Mouse (Mus musculus) forebrain, embryonic 12.5 days (tissue): Measurements from ENCODE around the gene Pkd2l1. TPM values are rescaled to one million over a fixed set of nuclear protein-coding genes. Genes with fewer than 3 reads are reported as not detected.

ENCODE experiments used
- ATAC-seq: fragments of 200-750 bp; cut with Nextera tagmentation; 2 replicates; pipeline ENCODE4 v1.8.0; 2017; ENCODE audit warnings: moderate TSS enrichment; ENCODE audit not compliant: low FRiP score
- H3K27ac ChIP-seq: fragments of 300-500 bp; sonication (generic); 2 replicates; pipeline ENCODE4 v1.5.1; 2016; ENCODE audit warnings: mild to moderate bottlenecking
- H3K27me3 ChIP-seq: fragments of 300-500 bp; sonication (generic); 2 replicates; pipeline ENCODE4 v1.6.1; 2016; ENCODE audit warnings: mild to moderate bottlenecking
- H3K36me3 ChIP-seq: fragments of 300-500 bp; sonication (generic); replicated peaks from 2 replicates; pipeline ENCODE4 v1.6.1; 2016; ENCODE audit warnings: mild to moderate bottlenecking
- H3K4me1 ChIP-seq: fragments of 300-500 bp; sonication (generic); 2 replicates; pipeline ENCODE4 v1.6.1; 2016
- H3K4me2 ChIP-seq: fragments of 300-500 bp; sonication (generic); 2 replicates; pipeline ENCODE4 v1.6.1; 2016; ENCODE audit warnings: mild to moderate bottlenecking, moderate library complexity
- H3K4me3 ChIP-seq: fragments of 300-500 bp; sonication (generic); replicated peaks from 2 replicates; pipeline ENCODE4 v1.5.1; 2016; ENCODE audit warnings: mild to moderate bottlenecking
- H3K9ac ChIP-seq: fragments of 300-500 bp; sonication (generic); 2 replicates; pipeline ENCODE4 v1.6.1; 2016; ENCODE audit warnings: mild to moderate bottlenecking
- H3K9me3 ChIP-seq: fragments of 300-500 bp; sonication (generic); 2 replicates; pipeline ENCODE4 v1.6.1; 2016
- WGBS: fragments of 180-500 bp; shearing (Covaris S2); methylation state at CpG from one replicate; pipeline ENCODE4 v1.1.7; 2016; 5-methylcytosine and 5-hydroxymethylcytosine counted together
- polyA plus RNA-seq: library from polyadenylated mRNA; unstranded; fragments of >200 nt; fragmentation: Nextera tagmentation; extraction: Ambion mirVana; gene quantifications from 2 replicates; pipeline ENCODE4 v1.2.1, GENCODE M21; 2016

Pkd2l1 gene
- polyA plus RNA-seq: 0.19 and 0.36 TPM in 2 replicates

DNA sequence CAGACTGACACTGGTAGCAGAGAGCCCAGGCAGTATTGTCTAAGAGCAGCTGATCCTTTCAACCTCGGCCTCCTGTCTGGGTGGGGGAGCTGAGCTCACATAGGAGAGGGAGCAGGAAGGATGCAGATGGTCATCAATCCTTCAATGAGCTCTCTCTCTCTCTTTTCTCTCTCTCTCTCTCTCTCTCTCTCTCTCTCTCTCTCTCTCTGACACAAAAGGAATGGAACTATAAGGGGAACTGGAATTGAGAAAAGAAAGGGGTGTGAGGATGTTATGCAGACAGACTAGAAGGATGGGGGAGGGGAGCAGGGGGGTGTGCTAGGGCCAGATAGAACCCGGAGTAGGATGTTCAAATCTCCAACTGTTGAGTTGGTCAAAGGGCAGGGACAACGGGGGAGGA lies at the start of gene Pkd2l1:
Pkd2l1 (minus strand) TSS at position 101 of the 400 bp plus-strand sequence.
- Histone ChIP-seq H3K9me3 (no peaks in the 10 kb centered on the region), H3K27me3 (no peaks in the 10 kb centered on the region), H3K4me3 (no peak within 1 kb of the TSS), H3K4me2 (no peak within 1 kb of the TSS), H3K36me3 (no peaks in the 10 kb centered on the region), H3K9ac (no peak within 1 kb of the TSS), H3K4me1 (0 out of 2 replicates have a peak, but pooled peaks cover 3% of the 10 kb centered on the region), H3K27ac (no peak within 1 kb of the TSS)
- no peak for ATAC-seq
- 36% methylated on average over 3 of the region's 3 CpGs for WGBS

DNA sequence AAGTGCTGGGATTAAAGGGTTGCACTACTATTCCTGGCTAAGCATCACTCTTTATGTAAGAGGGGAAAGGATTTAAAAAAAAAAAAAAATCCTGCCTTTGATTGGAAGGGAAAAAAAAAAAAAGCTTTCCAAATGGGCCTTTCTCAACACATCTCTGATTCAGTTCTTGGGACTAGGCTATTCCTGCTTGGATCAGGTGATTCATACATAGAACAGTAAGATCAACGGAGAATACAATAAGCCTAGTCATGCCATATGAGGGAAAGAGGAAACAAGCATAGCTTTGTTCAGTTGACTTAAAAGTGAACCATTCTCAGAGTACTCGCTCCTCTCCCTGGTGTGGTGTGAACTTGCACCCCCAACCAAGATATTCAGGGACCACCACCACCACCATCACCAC lies 46.7 kb upstream of the Pkd2l1 start:
- Histone ChIP-seq H3K9ac (no peak overlapping the region), H3K36me3 (no peaks in the 10 kb centered on the region), H3K4me3 (no peak overlapping the region), H3K4me1 (peaks cover 4% of the 10 kb centered on the region; the same call in 1 of the 2 replicates), H3K4me2 (no peak overlapping the region), H3K27me3 (no peaks in the 10 kb centered on the region), H3K9me3 (no peaks in the 10 kb centered on the region), H3K27ac (no peak overlapping the region)
- WGBS: 86% methylated on average over 2 of the region's 2 CpGs
- no peak for ATAC-seq

DNA sequence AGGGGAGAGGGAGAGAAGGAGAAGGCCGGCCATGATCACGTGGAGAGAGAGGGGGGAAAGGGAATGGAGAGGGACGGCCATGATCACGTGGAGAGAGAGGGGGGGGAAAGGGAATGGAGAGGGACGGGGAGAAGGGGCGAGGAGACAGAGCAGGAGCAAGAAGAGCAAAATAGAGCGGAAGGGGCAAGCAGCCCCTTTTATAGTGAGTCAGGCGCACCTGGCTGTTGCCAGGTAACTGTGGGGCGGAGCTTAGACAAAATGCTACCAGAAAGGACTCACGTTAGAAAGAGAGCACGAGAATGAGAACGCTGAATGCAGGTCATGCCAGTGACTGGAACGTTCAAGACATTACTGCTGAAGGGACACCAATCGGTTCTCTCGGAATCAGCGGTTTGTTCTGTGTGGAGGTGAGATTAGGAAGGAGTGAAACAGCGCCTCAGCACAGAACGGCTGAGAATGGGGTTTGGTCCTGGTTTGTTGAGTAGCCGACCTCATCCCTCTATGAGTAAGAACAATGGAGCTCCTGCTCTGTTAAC lies 45.3 kb upstream of the Pkd2l1 start:
- Histone ChIP-seq H3K9ac (no peak overlapping the region), H3K4me3 (peak overlapping the region; percentile 8), H3K9me3 (no peaks in the 10 kb centered on the region), H3K36me3 (no peaks in the 10 kb centered on the region), H3K4me2 (peak overlapping the region; percentile 37), H3K27me3 (no peaks in the 10 kb centered on the region), H3K27ac (no peak overlapping the region), H3K4me1 (peaks cover 4% of the 10 kb centered on the region; the same call in 1 of the 2 replicates)
- 19% methylated on average over 19 of the region's 19 CpGs for WGBS
- ATAC-seq: no peak

DNA sequence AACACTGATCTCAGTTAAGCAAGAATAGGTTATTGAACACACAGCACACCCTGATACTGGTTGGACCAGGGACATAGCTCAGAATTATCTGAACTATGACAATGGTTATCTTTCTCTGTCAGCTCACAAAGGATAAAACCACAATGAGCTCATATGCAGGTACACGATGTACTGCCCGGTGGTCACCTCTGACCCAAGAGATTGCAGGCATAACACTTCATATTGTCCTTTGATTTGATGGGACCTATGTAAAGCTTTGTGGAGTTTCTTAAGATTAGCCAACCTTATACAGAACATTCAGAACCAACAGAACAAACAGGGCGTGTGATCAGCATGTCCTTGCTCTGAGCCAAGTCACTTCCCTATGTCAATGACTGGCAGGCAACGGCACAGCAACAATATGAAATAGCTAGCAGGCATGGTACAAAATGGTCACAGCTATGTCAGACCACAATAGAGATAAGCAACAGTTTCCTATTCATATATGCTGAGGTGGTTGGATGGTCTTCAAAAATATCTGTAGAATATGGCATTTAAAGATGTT lies 39.4 kb upstream of the Pkd2l1 start:
- no peaks in the 10 kb centered on the region for H3K9me3 ChIP-seq
- ATAC-seq: no peak
- no peak overlapping the region for H3K4me2 ChIP-seq
- H3K9ac ChIP-seq: no peak overlapping the region
- H3K27me3 ChIP-seq: no peaks in the 10 kb centered on the region
- 88% methylated on average over 4 of the region's 4 CpGs for WGBS
- H3K4me3 ChIP-seq: no peak overlapping the region
- no peaks in the 10 kb centered on the region for H3K36me3 ChIP-seq
- H3K4me1 ChIP-seq: no peaks in the 10 kb centered on the region
- H3K27ac ChIP-seq: no peak overlapping the region

DNA sequence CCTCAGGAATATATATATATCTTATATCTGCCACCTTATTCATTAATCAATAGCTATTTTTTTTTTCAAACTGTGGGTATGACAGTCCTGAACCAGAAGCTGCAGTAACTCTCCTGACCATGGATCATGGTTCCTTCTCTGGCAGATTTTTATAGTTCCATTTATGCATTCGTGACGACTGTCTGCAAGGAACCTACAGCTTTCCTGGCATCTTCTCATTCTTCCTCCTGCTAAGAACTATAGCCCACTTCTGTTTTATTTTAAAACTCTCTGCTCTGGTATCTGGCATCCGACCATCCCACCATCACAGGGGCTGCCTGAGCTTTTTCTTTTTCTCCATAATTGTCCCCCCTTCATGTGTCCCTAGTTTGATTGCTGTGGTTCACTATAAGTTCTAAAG lies 38.0 kb upstream of the Pkd2l1 start:
- 84% methylated on average over 3 of the region's 3 CpGs for WGBS

DNA sequence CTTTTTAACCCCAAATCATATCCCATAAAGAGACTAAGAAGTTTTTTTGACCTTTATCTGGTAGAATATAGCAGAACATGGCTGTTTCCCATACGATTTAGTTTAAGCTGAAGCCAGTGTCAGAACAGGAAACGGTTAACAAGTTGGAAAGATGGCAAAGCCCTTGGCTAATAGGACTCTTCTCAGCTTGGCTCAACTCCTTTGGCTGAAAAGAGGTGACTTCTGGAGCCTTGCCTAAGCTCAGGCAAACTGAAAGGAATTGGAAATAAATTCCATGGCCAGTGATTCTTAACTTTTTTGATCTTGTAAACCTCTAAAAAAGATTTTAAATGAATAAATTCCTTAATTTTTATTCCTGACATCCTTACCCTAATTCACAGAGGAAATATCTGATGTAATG lies 37.5 kb upstream of the Pkd2l1 start:
- H3K27ac ChIP-seq: no peak overlapping the region
- H3K4me1 ChIP-seq: no peaks in the 10 kb centered on the region
- no peak for ATAC-seq
- 68% methylated on average over 2 of the region's 2 CpGs for WGBS
- no peaks in the 10 kb centered on the region for H3K36me3 ChIP-seq
- no peak overlapping the region for H3K9ac ChIP-seq
- H3K4me3 ChIP-seq: no peak overlapping the region
- H3K27me3 ChIP-seq: no peaks in the 10 kb centered on the region
- no peak overlapping the region for H3K4me2 ChIP-seq
- H3K9me3 ChIP-seq: no peaks in the 10 kb centered on the region

More for the DNA sequence above, 38.0 kb upstream of the Pkd2l1 start:
- no peak overlapping the region for H3K4me2 ChIP-seq
- H3K9me3 ChIP-seq: no peaks in the 10 kb centered on the region
- H3K9ac ChIP-seq: no peak overlapping the region
- H3K27me3 ChIP-seq: no peaks in the 10 kb centered on the region
- no peak for ATAC-seq
- no peaks in the 10 kb centered on the region for H3K36me3 ChIP-seq
- H3K4me3 ChIP-seq: no peak overlapping the region
- H3K27ac ChIP-seq: no peak overlapping the region
- H3K4me1 ChIP-seq: no peaks in the 10 kb centered on the region

DNA sequence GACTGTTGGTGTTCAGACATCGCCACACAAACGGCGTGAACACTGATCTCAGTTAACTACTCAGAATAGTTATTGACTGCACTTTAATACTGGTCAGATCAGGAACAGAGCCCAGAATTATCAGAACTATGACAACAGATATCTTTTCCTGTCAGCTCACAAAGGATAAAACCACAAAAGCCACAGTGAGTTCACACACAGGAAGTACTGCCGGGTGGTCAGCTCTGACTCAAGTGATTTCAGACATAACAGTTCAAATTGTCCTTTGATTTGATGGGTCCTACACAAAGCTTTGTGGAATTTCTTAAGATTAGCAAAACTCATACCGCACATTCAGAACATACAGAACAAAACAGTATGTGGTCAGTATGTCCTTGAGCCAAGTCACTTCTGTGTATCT lies 33.5 kb upstream of the Pkd2l1 start:
- ATAC-seq: no peak
- Histone ChIP-seq H3K4me1 (no peaks in the 10 kb centered on the region), H3K4me3 (no peak overlapping the region), H3K27ac (no peak overlapping the region), H3K27me3 (no peaks in the 10 kb centered on the region), H3K4me2 (no peak overlapping the region), H3K36me3 (no peaks in the 10 kb centered on the region), H3K9ac (no peak overlapping the region), H3K9me3 (no peaks in the 10 kb centered on the region)
- 94% methylated on average over 5 of the region's 5 CpGs for WGBS

DNA sequence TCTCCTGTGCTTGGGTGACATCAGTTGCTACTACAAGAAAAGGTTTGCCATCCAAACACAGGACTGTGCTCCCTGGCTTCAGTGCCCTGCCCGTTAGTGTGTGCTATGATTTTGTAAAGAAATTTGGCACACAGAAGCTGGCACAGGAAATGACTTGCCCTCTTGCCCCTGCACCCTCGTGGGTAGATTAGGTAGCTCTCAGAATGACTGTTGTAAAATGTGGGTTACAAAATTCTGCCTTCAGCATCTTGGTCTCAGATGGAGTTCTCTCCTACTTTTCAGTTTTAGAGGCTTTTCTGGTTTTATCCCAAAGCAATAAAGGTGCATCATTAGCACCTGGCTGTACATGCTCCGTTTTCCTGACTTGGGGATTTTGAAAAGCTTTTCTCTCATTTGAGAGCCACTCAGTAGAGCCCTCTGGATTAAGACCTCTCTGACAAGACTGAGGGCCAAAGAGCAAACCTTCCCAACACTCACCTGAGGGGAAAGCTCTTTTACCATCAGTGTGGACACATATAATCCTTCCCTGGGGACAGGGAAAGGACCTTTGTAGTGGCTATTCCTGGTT lies 25.8 kb upstream of the Pkd2l1 start:
- 71% methylated on average over 3 of the region's 3 CpGs for WGBS
- Histone ChIP-seq H3K9ac (no peak overlapping the region), H3K4me2 (no peak overlapping the region), H3K4me3 (no peak overlapping the region), H3K27me3 (no peaks in the 10 kb centered on the region), H3K36me3 (no peaks in the 10 kb centered on the region), H3K4me1 (no peaks in the 10 kb centered on the region), H3K9me3 (no peaks in the 10 kb centered on the region), H3K27ac (no peak overlapping the region)
- ATAC-seq: no peak

DNA sequence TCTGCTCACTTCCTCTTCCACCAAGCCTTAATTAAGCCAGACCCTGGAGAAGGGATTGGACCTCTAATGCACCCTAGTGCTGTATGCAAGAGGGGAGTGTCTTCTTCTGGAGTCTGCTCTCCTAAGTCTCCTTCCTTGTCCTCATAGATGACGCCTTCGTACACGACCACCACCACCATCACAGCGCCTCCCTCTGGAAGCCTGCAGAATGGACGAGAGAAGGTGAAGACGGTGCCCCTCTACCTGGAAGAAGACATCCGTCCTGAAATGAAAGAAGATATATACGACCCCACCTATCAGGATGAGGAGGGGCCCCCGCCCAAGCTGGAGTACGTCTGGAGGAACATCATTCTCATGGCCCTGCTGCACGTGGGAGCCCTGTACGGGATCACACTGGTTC lies 23.0 kb upstream of the Pkd2l1 start:
- Histone ChIP-seq H3K4me3 (no peak overlapping the region), H3K27ac (no peak overlapping the region), H3K9ac (no peak overlapping the region), H3K36me3 (no peaks in the 10 kb centered on the region), H3K9me3 (no peaks in the 10 kb centered on the region), H3K4me2 (no peak overlapping the region), H3K27me3 (no peaks in the 10 kb centered on the region), H3K4me1 (no peaks in the 10 kb centered on the region)
- 73% methylated on average over 12 of the region's 12 CpGs for WGBS
- no peak for ATAC-seq

DNA sequence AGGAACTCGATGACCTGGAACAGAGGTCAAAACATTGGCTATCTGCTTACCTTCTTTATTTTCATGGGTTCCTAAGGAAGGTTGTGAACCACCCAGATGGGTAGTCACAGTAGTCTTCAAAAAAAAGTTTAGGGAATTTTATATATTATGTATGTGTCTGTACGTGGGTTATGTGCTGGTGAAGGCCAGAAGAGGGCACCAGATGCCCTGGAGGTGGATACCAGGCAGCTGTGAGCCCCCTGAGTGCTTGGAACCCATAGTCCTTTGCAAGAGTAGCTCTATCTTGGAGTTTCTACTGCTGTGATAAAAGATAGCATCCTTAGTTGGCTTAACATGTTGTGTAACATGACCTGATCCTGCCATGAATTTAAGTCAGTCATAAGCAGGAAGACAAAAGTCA lies 14.8 kb upstream of the Pkd2l1 start:
- Histone ChIP-seq H3K9ac (no peak overlapping the region), H3K4me2 (no peak overlapping the region), H3K27me3 (no peaks in the 10 kb centered on the region), H3K36me3 (no peaks in the 10 kb centered on the region), H3K9me3 (0 out of 2 replicates have a peak, but pooled peaks cover 3% of the 10 kb centered on the region), H3K4me1 (no peaks in the 10 kb centered on the region), H3K4me3 (no peak overlapping the region), H3K27ac (no peak overlapping the region)
- WGBS: 75% methylated on average over 2 of the region's 2 CpGs
- ATAC-seq: no peak

DNA sequence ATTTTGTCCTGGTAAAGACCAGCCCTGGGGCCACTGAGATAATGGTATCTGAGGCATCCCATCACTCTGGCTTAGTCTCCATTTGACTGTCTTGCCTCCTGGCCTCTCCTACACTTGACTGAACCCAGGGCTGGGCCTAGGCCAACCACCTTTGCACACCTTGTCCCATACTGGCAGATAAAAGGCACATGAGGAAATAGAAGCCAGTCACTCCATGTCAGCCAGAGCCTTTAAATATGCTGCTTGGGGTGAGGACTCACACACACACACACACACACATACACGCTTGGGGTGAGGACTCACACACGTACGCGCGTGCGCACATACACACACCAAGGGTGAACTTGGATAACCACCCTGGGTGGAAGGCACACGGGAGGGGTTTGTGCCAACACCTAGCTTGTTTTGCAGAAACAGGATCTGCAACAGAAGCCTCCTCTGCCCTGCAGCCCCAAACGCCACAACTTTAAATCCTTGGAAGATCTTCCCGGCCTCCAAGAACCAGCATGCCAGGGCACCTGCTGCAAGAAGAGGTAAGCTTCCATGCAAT lies 10.8 kb upstream of the Pkd2l1 start, which contains the start of gene Scd3:
Scd3 (plus strand) TSS at position 255 of the 550 bp plus-strand sequence.
- 97% methylated on average over 9 of the region's 9 CpGs for WGBS
- H3K36me3 ChIP-seq: no peaks in the 10 kb centered on the region
- no peaks in the 10 kb centered on the region for H3K27me3 ChIP-seq
- H3K9me3 ChIP-seq: 0 out of 2 replicates have a peak, but pooled peaks cover 3% of the 10 kb centered on the region
- H3K27ac ChIP-seq: no peak within 1 kb of the TSS
- H3K4me2 ChIP-seq: no peak within 1 kb of the TSS
- no peak within 1 kb of the TSS for H3K9ac ChIP-seq
- ATAC-seq: no peak
- no peaks in the 10 kb centered on the region for H3K4me1 ChIP-seq
- no peak within 1 kb of the TSS for H3K4me3 ChIP-seq

DNA sequence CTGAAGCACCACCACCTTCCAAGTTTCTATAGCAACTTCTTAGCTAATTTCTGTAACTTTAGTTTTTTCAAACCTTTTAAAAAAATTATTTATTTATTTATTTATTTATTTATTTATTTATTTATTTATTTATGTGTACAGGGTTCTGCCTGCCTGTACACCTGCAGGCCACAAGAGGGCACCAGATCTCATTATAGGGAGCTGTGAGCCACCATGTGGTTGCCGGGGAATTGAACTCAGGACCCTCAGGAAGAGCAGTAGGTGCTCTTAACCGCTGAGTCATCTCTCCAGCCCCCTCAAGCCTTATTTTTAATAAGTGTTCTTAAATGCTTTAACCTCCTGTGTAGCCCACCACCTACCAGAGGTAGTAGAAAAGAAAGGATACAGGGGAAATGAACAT lies 6.7 kb upstream of the Pkd2l1 start:
- Histone ChIP-seq H3K9ac (no peak overlapping the region), H3K27ac (no peak overlapping the region), H3K4me1 (no peaks in the 10 kb centered on the region), H3K4me2 (no peak overlapping the region), H3K9me3 (0 out of 2 replicates have a peak, but pooled peaks cover 3% of the 10 kb centered on the region), H3K27me3 (no peaks in the 10 kb centered on the region), H3K4me3 (no peak overlapping the region), H3K36me3 (no peaks in the 10 kb centered on the region)
- 76% methylated on average over 2 of the region's 2 CpGs for WGBS
- ATAC-seq: no peak

DNA sequence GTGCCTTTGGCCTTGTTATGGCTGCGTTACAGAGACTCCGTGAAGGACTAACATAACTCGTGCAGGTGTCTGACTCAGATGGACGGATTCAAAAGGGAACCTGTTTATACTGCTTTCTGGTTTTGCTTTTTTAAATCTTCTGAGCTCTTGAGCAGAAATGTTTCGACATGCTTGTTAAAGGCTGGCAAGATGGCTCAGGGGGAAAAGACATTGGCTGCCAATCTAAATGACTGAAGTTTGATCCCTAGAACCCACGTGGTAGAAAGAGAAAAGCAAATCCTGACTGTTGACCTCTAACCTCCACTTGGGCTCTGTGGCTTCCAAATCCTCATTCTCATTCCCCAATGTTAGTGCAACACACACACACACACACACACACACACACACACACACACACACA lies 6.3 kb upstream of the Pkd2l1 start:
- no peak overlapping the region for H3K4me2 ChIP-seq
- H3K36me3 ChIP-seq: no peaks in the 10 kb centered on the region
- no peaks in the 10 kb centered on the region for H3K27me3 ChIP-seq
- no peak for ATAC-seq
- no peaks in the 10 kb centered on the region for H3K4me1 ChIP-seq
- H3K4me3 ChIP-seq: no peak overlapping the region
- WGBS: 91% methylated on average over 6 of the region's 6 CpGs
- no peak overlapping the region for H3K9ac ChIP-seq
- H3K27ac ChIP-seq: no peak overlapping the region
- H3K9me3 ChIP-seq: 0 out of 2 replicates have a peak, but pooled peaks cover 3% of the 10 kb centered on the region
